Mouse (Mus musculus): ENCODE results near the gene Mettl24.

- TF ChIP-seq CTCF (IDR thresholded peaks at IDR 0.05) (no peak), EP300 (IDR thresholded peaks at IDR 0.05) (no peak)
Observed at GRCm38 (mm10) chr10:40855616-40856015, 172.5 kb downstream of the Mettl24 start.
